Mouse (Mus musculus) left cerebral cortex, postnatal 4 days (tissue): ENCODE data around the gene Hic1. TPM values are rescaled to one million over a fixed set of nuclear protein-coding genes. Genes with fewer than 3 reads are reported as not detected.
"Not testable (repeated sequence)": the region's sequence is repeated elsewhere in the genome, so short reads cannot be mapped to it uniquely, and the experiment has no call there.

Source experiments
- DNase-seq: peaks from one replicate; pipeline ENCODE4 v3.0.0-alpha.2; 2022
- intact Hi-C: fragments of 180-260 bp; cut with DNase I; formaldehyde crosslinking; loops from one replicate; pipeline ENCODE4 v1.15.1; 2025
- total RNA-seq, 2 experiments: library from RNA; stranded (reverse); gene quantifications; 2 replicates each; pipeline ENCODE4 v1.2.3; 2021

Gene Hic1
- total RNA-seq, 2 experiments from 2014 or later, result 5.2 to 5.6 TPM

DNA sequence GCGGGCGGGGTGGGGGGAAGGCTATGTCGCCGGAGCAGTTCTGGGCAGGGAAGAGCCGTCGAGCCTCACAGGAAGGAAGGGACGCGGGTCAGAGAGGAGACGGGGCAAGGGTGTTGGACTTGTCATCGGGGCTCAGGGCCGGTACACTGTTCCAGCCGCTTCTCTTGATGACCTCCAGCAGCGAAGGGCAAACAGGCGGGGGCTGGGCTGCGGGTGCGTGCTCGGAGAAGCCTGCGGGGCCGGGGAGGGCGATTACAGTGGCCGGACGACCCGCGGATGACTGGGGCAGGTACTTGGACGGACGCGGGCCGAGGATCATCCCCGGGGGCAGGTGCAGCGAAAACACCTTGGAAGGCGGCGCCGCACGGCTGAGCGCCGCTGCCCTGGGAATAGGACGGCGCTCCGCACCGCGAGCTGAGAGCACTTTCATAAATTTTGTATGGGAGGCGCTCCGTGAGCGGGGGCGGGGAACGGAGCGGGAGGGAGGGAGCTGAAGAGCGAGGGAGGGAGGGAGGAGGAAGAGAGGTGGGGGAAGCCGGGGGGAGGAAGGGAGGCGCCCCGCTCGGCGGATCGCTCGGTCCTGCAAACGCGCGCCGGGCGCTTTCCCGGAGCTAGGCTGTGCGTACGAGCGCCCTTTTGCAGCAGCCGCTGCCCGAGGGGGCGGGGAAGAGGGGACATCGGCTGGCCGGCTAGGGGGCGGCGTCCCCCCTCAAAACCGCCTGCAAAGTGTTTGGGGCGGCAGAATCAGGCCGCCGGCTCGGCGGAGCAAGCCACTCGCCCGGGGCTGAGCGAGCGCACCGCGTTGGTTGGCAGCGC lies 24.1 kb upstream of the Hic1 start, which contains the start of gene Rtn4rl1:
Rtn4rl1 (plus strand) TSS at position 528 of the 816 bp plus-strand sequence.
- peak; percentile 40 for DNase-seq
- intact Hi-C loops, result no loop called here

DNA sequence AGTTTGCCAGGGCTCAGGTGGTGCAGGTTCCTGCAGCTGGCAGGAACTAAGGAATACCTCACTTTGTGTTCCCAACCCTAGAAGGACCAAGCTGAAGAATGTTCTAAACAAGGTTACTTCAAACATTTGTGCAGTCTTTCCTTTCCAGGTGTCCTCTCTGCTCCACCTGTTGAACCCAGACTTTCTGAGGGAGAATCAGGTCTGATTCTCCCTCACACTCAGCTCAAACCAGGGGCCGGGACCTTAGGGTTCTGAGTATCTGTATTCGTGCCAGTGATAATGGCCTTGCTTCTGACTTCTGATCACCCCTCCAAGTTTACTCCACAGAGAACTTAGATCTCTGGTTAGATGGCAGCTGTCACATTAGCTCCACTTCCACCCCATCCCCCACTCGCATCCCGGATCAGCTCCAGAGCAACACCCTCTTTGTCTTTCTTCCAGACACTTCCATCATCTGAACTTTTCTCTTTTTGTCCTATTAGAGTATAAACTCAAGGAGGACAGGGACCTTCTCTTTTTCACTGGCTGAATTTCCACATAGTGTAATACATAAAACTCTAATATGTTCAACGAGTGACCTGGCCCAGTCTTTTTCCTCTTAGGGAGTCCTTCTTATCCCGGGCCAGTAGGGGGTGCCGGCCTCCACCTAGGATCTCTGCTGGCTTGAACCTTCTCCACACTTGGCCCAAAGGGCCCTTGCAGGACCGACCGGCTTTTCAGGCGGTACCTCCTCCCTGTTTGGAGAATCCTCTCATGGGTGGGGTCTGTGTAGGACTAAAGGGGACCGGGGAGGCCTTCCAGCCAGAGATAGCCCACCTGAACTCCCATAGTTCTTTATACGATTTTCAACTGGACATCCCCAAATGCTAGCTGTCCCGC lies 23.3 kb upstream of the Hic1 start:
- DNase-seq, result peak; percentile 83
- intact Hi-C loops, result no loop called here

DNA sequence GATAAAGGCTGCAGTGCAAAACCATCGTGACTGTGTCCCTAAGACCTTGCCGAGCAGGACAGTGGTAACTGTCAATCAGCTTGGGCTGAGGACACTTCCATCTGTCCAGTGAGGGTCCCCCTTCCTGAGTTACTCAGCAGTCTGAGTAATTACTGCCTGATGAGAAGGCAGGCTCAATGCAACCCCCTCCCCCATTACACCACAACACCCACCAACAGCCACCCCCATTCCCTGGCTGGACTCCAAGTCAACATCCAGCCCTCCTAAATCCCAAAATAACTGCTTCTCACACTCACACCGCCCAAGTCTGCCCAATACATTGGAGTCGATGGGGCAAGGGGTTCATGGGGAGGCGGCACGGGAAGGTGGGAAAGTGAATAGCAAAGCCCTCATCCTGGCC lies 22.5 kb upstream of the Hic1 start:
- intact Hi-C loops, result no loop called here
- no peak for DNase-seq

DNA sequence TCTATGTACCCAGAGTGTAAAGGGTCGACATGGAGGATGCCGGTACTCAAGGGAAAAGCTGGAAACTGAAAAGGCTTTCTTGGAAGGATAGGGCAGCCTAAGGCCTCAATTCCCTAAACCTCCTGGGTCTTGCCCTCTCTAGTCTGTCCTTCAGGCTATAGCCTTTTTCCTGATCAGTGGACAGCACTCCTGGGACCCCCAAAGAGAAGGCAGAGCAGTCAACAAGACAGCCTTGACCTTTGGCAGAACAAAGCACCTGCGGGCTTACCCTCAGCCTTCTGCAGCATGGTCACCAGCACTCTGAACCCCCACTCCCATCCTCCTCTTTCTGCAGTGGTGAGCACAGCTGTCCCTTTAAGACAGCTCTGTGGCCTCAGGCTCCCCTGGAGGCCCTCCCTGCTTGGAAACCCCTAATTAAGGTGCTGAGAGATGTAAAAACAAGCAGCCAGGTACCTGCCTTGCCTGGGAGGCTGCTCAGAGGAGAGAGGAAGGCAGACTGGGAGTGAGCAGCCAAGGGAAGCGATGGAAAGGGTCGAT lies 21.7 kb upstream of the Hic1 start, which contains the start of gene Dph1:
Dph1 (minus strand) TSS at position 337 of the 537 bp plus-strand sequence.
- intact Hi-C loops, result no loop called here
- DNase-seq, result no peak

DNA sequence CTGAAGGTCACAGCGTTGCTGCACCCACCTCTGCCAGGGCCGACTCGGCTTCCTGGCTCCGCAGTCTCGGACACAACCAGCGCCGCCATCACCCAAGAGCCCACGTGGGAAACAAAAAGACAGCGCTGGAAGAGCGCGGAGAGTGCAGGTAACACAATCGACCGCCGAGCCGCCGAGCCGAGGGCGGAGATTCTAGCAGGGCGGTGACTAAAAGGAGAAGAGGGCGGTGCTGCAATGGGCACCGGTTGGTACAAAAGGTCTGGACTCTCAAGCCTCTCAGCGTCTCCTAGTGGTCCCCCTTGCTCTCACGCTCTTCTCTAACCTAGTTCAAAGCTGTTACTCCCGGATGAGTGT lies 21.0 kb upstream of the Hic1 start:
- peak; percentile 84 for DNase-seq
- intact Hi-C loops, result no loop called here

DNA sequence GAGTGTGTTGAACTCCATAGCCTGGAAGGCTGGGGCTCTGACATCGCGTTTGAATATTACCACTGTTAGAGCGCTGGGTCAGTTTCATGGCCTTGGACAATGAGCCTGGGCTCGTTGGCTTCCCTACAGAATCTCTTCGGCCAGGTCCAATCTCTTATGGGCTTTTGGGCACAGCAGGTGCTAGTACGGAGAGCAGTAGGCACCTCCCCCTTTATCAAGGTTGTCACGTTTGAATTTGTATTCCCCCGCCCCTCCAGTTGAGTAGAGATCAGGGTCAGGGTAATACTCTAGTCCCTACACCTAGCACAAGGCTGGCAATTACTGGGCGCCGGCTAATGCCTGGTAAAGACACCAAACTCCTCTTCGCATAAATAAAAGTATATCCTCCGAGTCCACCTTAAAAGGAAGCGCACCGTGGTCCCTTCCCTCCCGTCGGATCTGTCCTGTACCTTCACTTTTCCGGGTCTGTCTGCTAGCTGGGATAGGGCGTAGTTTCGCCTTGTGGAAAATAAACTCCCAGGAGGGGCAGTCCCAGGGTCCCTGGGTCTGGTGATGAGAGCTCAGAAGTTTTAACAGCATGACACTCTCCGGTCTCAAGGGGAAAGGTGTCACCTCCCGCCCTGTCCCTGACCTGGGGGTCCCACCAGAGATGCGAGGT lies 20.5 kb upstream of the Hic1 start:
- no peak for DNase-seq
- intact Hi-C loops, result loop anchor here (2.0 kb wide), 1 partner anchor 99 kb away; no protein-coding TSS in a partner anchor

DNA sequence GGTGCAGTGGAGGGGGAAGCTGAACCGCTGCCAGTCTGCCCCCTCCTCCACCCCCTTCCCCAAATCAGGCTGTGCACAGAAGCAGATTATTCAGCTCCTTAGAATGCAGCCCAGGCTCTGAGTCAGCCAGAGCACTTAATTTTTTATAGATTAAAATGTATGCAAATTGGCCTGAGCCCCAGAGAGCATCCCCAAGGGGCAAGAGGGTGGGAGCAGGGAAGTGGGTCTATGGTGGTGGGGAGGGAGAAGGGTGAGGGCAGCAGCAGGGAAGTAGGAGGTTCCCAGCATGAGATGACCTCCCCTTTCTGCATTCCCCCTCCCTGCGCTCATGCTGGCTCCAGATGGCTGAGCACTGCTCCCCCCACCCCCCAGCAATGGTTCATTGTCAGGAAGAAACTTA lies 15.7 kb upstream of the Hic1 start:
- no peak for DNase-seq
- intact Hi-C loops, result loop anchor here (5.0 kb wide), 1 partner anchor 272 kb away; no protein-coding TSS in a partner anchor

DNA sequence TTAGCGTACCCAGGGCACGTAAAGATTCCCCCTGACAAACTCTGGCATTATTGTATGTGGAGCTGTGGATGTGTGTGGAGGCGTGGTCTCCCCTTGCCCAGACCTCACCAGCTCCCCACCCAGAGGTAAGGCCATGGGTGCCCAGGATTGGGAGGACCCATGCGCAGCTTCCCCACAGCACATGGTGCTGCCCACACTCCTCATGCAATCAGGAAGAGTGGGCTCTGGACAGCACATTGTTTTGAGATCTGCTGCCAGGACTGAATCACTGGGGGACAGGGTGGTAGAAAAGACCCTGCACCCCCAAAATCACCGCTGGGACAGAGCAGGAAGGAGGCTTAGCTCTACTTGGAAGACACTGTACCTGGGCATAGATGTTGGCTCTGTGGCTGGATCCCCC lies 15.3 kb upstream of the Hic1 start:
- intact Hi-C loops, result loop anchor here (5.0 kb wide), 1 partner anchor 273 kb away; no protein-coding TSS in a partner anchor
- no peak for DNase-seq

DNA sequence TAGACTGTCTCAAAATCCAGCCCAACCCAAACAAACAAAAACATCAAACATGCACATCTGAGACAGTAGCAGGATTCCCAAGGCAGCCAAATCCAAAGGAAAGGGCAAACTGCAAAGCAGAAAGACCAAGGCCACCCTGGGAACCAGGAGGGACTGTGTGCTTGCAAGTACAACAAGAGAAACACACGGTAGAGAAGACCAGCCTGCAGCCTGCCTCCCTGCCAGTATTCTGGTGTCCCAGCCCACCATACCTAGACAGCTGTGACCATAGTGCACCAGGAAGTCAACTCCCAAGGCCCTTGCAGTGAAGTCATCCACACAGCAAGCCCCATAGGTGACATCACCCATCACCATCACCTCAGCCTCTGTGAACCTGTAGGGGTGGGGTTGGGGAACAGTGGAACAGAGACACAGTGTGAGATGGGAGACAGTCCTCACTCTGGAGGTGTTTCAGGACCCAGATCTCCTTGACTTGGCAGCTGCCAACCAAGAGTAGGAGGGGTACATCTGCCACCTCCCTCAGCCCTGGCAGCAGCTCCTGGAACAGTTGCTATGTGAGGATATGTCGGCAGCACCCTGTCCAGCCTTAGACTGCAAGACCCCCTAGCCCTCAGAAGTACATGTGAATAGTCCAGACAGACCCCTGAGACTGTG lies 14.7 kb upstream of the Hic1 start:
- DNase-seq, result no peak
- intact Hi-C loops, result loop anchor here (5.0 kb wide), 1 partner anchor 273 kb away; no protein-coding TSS in a partner anchor

DNA sequence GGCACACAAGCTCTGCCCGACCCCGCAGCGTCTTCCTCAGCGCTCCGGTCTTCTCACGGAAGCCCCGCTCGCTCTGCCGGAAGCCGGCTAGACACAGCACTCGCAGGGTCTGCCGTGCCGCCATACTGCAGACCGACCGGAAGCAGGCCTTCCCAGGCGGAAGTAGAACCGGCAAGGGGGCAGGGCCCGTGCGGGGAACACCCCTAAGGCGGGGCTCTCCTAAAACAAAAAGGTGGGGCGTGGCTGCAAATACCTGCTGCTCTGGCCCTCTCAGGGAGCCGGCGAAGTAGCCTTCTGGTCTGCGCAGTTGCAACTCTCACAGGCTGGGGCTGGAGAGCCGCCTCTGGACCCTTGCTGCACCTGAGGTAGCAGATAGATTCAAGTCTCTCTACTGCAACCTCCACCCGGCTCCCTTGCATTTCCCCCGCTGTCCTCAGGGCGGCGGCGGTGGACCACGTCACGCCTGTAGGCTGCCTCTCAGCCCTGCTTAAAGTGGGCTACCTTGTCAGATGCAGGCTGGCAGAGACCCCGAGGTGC lies 9.4 kb upstream of the Hic1 start, which contains the start of gene Ovca2:
Ovca2 (minus strand) TSS at position 164 of the 537 bp plus-strand sequence.
- peak; percentile 94 for DNase-seq
- intact Hi-C loops, result loop anchor here (5.0 kb wide), 1 partner anchor 214 kb away; no protein-coding TSS in a partner anchor

DNA sequence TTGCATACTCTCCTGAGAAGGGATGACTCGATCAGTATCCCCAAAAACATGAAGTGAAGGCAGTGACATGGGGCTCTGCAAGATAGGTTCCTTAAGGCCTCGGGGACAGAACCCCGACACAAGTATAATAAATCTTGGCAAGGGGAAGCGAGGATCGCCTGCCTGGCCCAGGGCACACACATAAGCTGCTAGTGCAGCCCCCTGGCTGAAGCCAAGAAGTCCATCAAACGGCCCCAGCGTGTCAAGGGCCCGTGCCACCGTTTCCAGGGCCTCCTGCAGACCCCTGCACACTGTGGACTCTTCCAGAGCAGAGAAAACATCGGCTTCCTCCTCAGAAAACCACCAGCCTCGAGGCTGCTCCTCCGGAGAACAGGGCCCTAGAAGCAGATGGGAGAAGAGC lies 8.7 kb upstream of the Hic1 start:
- no peak for DNase-seq
- intact Hi-C loops, result loop anchor here (5.0 kb wide), 1 partner anchor 214 kb away; no protein-coding TSS in a partner anchor

DNA sequence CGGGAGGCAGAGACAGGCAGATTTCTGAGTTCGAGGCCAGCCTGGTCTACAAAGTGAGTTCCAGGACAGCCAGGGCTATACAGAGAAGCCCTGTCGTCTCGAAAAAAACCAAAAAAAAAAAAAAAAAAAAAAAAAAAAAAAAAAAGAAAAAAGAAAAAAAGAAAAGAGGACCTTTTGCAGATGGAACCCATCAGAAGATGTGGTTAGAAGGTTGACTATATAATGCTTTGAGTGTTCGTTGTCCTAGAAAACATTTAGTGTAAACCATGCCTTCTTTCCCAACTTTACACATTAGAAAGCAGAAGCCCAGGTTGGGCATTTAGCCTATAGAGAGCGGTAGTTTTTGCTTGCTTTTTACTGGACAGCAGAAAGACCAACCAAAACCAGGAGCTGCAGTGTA lies 5.3 kb upstream of the Hic1 start:
- DNase-seq, intact Hi-C loops: not testable (repeated sequence)

DNA sequence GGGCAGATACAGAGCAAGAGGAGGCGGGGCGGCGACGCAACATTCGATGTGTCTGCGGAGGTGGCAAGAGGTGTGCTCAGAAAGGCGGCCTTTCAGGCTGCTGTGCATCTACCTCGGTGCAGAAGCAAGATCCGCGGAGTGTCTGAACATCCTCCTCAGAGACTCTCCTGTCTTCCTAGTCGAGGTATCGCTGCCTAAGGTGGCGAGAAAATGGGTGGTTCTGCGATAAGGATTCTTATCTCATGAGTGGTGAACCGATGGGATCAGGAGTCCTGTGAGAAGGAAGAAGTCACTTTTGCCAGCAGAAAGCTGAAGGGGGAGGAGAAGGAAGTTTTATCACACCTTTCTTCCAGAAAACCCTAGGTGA lies 4.5 kb upstream of the Hic1 start:
- intact Hi-C loops, result no loop called here

DNA sequence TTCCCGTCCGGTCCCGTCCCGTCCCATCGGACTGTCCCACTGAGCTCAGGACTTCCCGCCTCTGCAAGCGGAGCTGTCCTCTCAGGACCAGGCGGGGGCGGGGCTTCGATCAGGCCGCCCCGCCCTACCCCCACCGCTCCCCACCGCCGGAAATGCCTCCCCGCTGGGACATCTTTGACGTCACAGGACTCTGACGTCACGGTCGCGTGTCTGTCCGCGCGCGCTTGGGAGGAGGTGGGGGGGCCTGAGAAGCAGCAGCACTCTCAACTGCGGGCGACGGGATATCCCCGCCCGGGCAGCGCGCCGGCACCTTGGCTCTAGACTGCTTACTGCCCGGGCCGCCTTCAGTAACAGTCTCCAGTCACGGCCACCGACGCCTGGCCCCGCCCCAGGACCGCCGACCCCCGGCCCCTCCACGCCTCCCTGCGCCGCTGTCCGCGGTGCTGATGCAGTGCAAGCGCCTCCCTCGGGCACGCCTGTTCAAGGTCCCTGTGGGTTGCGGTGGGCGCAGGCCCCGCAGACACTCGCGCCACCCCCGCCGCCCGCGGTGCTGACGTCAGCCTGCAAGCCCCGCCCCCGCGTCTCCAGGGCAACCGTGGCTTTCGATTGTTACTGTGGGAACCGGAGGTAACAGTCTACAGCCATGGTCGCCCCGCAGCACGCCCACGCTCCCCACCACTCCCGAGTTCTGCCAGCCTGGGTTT lies 3.9 kb upstream of the Hic1 start:
- peak; percentile 92 for DNase-seq
- intact Hi-C loops, result no loop called here

More for the DNA sequence above, 4.5 kb upstream of the Hic1 start:
- no peak for DNase-seq

DNA sequence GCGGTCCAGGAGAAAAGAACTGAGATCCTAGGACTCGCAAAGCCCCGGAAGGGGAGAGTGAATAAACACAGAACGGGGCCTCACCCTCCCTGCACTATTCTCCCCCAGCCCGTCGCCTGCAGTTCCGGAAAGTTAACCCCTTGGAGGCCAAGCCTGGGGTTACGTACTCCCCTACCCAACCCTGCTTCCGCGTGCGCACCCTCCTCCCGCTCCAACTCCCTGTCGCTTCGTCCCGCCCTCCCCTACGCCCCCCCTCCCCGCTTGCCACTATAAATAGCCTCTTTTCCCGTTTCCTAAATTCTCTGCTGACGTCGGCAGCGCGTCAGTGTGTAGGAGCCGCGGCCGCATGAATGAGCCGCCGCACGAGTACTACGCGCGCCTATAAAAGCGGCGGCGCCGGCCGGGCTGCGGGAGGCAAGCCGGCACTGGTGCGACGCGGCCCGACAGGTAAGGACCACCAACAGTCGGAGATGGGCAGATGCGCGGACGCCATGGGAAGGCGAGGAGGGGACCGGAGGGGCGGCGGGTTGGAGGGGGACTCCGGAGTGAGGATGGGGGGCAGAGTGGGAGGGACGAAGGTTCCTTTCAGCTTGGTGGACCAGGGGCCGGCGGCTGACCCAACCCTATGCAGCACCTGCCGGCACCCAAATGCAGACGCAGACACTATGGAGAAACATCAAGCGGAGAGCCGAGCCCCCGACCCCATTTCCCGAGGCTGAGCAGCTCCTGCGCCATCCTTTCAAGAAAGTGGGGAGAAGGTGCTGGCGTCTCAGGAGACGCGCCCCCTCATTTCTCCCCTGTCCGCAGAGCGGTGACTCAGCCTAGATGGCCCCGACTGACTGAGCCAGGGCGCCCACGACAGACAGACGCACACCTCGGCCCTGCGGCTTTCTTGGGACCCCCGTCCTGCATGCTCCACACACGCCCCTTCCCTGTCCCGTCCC lies 3.1 kb upstream of the Hic1 start:
- no peak for DNase-seq
- intact Hi-C loops, result no loop called here

DNA sequence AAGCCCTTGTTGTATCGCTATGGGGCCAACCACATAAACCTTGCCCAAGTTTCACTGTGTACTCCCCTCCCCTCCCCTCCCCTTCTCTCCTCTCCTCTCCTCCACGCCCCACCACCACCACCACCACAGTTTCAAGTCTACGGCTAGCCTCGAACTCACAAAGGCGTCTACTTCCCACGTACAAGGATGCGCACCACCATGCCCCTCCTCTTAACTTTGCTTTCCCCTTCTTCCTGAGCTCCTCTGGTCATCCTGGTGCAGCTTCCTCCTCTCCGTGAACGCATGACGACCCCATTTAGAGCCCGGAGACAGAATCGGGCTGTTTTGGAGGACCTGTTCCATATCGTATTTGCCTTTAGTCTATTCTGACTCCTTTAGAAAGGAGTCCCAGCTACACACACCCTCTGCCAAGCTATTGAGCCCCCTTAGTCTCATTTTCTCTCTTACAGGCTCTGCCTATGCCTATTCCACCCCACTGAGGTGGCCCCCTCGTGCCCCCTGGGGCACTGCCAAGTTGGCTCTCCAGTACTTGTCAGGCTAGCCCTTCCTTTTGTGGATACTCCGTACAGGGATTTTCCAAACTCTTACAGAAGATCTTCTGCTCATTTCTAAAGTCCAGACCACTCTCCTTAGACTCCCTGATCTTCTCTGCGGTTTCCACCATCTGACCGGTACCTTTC lies 2.0 kb upstream of the Hic1 start:
- intact Hi-C loops, result no loop called here
- no peak for DNase-seq

DNA sequence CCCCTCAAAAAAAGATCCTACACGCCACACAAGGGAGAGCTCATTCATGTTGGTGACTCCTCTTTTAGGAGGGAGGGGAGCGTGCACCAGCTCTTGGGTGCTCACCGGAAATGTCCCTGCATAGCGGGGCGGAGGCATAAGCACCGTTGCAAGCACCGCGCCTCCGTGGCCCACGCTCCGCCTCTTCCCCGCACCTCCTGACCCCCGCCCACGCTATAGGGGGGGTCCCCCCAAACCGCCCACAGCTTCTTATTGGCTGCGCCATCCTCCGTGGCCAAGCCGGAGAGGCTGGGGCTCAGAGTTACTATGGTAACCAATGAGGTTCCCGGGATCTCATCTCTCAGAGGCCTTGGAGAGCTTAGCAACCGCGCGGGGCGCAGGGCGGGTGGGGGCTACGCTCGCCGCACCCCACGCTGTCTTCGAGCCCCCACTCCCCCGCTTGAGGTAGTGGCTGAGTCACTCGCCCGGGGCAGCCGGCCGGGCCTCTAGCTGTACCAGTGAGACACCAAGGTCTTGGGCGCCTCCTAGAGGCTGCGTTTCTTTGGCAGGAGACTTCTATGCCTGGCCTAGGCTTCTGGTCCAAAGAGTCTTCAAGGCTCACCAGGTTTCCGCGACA lies 925 bp upstream of the Hic1 start:
- intact Hi-C loops, result no loop called here
- DNase-seq, result peak; percentile 92
